Mouse (Mus musculus): ENCODE results near the gene Prpf18. TPM values are rescaled to one million over a fixed set of nuclear protein-coding genes. Genes with fewer than 3 reads are reported as not detected.

Prpf18 gene
- polyA plus RNA-seq, 1 experiment from 2014 or later: 28.3 TPM

- WGBS (ENCODE audit: insufficient replicate concordance): 80% methylated on average over 3 of the region's 3 CpGs
Observed at GRCm38 (mm10) chr2:4638189-4638588, 13.7 kb downstream of the Prpf18 start.

GRCm38 (mm10) chr2:4636656-4637055 is 15.3 kb downstream of the Prpf18 start:
- Histone ChIP-seq H3K27me3 (ENCODE audit: control insufficient read depth, insufficient read depth, low read depth, low read length) (no peaks in the 10 kb centered on the region), H3K9ac (ENCODE audit: low read depth, low read length) (no peak overlapping the region), H3K9me3 (replicated peaks; ENCODE audit: control insufficient read depth, low read length) (no peaks in the 10 kb centered on the region), H3K4me3 (ENCODE audit: low read depth, low read length) (no peak overlapping the region), H3K4me1 (ENCODE audit: control insufficient read depth, low read depth, low read length) (no peaks in the 10 kb centered on the region), H3K27ac (ENCODE audit: low read length) (no peak overlapping the region), H3K4me2 (ENCODE audit: low read depth, low read length) (no peak overlapping the region), H3K36me3 (ENCODE audit: control insufficient read depth, insufficient read depth) (peaks cover 52% of the 10 kb centered on the region)
- no peak for ATAC-seq (ENCODE audit: low read depth)
- WGBS (ENCODE audit: insufficient replicate concordance): 71% methylated on average over 7 of the region's 7 CpGs

More at GRCm38 (mm10) chr2:4638189-4638588, 13.7 kb downstream of the Prpf18 start:
- no peak for ATAC-seq (ENCODE audit: low read depth)
- Histone ChIP-seq H3K4me3 (ENCODE audit: low read depth, low read length) (no peak overlapping the region), H3K9me3 (replicated peaks; ENCODE audit: control insufficient read depth, low read length) (no peaks in the 10 kb centered on the region), H3K4me1 (ENCODE audit: control insufficient read depth, low read depth, low read length) (no peaks in the 10 kb centered on the region), H3K27ac (ENCODE audit: low read length) (no peak overlapping the region), H3K27me3 (ENCODE audit: control insufficient read depth, insufficient read depth, low read depth, low read length) (no peaks in the 10 kb centered on the region), H3K9ac (ENCODE audit: low read depth, low read length) (no peak overlapping the region), H3K4me2 (ENCODE audit: low read depth, low read length) (no peak overlapping the region), H3K36me3 (ENCODE audit: control insufficient read depth, insufficient read depth) (peaks cover 47% of the 10 kb centered on the region)

GRCm38 (mm10) chr2:4635804-4636203 is 16.1 kb downstream of the Prpf18 start:
- Histone ChIP-seq H3K4me2 (ENCODE audit: low read depth, low read length) (no peak overlapping the region), H3K27me3 (ENCODE audit: control insufficient read depth, insufficient read depth, low read depth, low read length) (no peaks in the 10 kb centered on the region), H3K36me3 (ENCODE audit: control insufficient read depth, insufficient read depth) (peaks cover 54% of the 10 kb centered on the region), H3K9ac (ENCODE audit: low read depth, low read length) (no peak overlapping the region), H3K9me3 (replicated peaks; ENCODE audit: control insufficient read depth, low read length) (no peaks in the 10 kb centered on the region), H3K4me3 (ENCODE audit: low read depth, low read length) (no peak overlapping the region), H3K4me1 (ENCODE audit: control insufficient read depth, low read depth, low read length) (no peaks in the 10 kb centered on the region), H3K27ac (ENCODE audit: low read length) (no peak overlapping the region)
- ATAC-seq (ENCODE audit: low read depth): no peak
- WGBS (ENCODE audit: insufficient replicate concordance): 83% methylated on average over 8 of the region's 8 CpGs

GRCm38 (mm10) chr2:4630197-4630835 is 21.6 kb downstream of the Prpf18 start:
- H3K4me2 ChIP-seq (ENCODE audit: low read depth, low read length): no peak overlapping the region
- 85% methylated on average over 10 of the region's 10 CpGs for WGBS (ENCODE audit: insufficient replicate concordance)
- ATAC-seq (ENCODE audit: low read depth): no peak
- no peaks in the 10 kb centered on the region for H3K4me1 ChIP-seq (ENCODE audit: control insufficient read depth, low read depth, low read length)
- no peak overlapping the region for H3K4me3 ChIP-seq (ENCODE audit: low read depth, low read length)
- H3K9ac ChIP-seq (ENCODE audit: low read depth, low read length): no peak overlapping the region
- no peak overlapping the region for H3K27ac ChIP-seq (ENCODE audit: low read length)
- no peaks in the 10 kb centered on the region for H3K9me3 ChIP-seq (replicated peaks; ENCODE audit: control insufficient read depth, low read length)
- peaks cover 32% of the 10 kb centered on the region for H3K36me3 ChIP-seq (ENCODE audit: control insufficient read depth, insufficient read depth)
- no peaks in the 10 kb centered on the region for H3K27me3 ChIP-seq (ENCODE audit: control insufficient read depth, insufficient read depth, low read depth, low read length)

DNA sequence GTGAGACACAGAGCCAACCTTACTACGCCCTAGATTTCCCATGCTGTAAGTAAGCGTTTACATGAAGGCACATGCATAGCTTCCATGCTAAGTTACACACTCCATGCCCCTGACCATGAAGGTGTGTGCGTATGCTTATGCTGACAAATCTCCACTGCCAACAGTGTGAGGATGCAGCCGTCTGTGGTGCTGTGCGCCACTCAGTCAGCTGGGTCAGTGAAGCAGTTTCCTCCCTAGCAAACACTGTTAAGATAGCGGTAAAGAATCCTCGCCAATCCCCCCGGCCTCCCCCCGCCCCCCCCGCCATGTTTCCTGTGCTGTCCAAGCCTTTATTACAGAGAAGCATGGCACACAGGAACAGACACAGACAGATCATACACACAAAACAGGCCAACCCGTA is 22.4 kb downstream of the Prpf18 start:
- WGBS (ENCODE audit: insufficient replicate concordance): 68% methylated on average over 11 of the region's 11 CpGs
- ATAC-seq (ENCODE audit: low read depth): 0 out of 2 replicates have a peak, but pooled peaks have one; percentile 19
- Histone ChIP-seq H3K9me3 (replicated peaks; ENCODE audit: control insufficient read depth, low read length) (no peaks in the 10 kb centered on the region), H3K27ac (ENCODE audit: low read length) (no peak overlapping the region), H3K4me2 (ENCODE audit: low read depth, low read length) (no peak overlapping the region), H3K4me1 (ENCODE audit: control insufficient read depth, low read depth, low read length) (no peaks in the 10 kb centered on the region), H3K9ac (ENCODE audit: low read depth, low read length) (no peak overlapping the region), H3K4me3 (ENCODE audit: low read depth, low read length) (no peak overlapping the region), H3K27me3 (ENCODE audit: control insufficient read depth, insufficient read depth, low read depth, low read length) (no peaks in the 10 kb centered on the region), H3K36me3 (ENCODE audit: control insufficient read depth, insufficient read depth) (peaks cover 25% of the 10 kb centered on the region)

DNA sequence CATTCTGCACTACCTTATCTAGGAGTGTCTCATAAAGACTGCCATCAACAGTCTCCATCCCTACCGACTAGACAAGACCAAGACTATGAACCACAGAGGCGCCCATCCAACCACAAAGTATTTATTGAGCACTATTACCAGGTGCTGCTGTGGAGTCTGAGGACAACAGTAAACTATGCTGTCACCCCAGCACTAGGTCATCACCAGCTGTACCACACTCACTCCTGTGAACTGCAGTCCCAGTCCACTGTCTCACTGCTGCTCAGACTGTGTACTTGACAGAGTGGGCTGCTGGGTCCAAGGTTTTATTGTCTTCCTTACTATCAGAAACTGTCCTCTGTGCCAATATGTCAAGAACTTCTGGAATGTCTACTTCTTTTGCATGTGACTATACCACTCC is 23.0 kb downstream of the Prpf18 start:
- Histone ChIP-seq H3K36me3 (ENCODE audit: control insufficient read depth, insufficient read depth) (peaks cover 28% of the 10 kb centered on the region), H3K9me3 (replicated peaks; ENCODE audit: control insufficient read depth, low read length) (no peaks in the 10 kb centered on the region), H3K4me1 (ENCODE audit: control insufficient read depth, low read depth, low read length) (no peaks in the 10 kb centered on the region), H3K27ac (ENCODE audit: low read length) (no peak overlapping the region), H3K4me2 (ENCODE audit: low read depth, low read length) (no peak overlapping the region), H3K4me3 (ENCODE audit: low read depth, low read length) (no peak overlapping the region), H3K9ac (ENCODE audit: low read depth, low read length) (no peak overlapping the region), H3K27me3 (ENCODE audit: control insufficient read depth, insufficient read depth, low read depth, low read length) (no peaks in the 10 kb centered on the region)
- 70% methylated on average over 2 of the region's 2 CpGs for WGBS (ENCODE audit: insufficient replicate concordance)
- ATAC-seq (ENCODE audit: low read depth): no peak

DNA sequence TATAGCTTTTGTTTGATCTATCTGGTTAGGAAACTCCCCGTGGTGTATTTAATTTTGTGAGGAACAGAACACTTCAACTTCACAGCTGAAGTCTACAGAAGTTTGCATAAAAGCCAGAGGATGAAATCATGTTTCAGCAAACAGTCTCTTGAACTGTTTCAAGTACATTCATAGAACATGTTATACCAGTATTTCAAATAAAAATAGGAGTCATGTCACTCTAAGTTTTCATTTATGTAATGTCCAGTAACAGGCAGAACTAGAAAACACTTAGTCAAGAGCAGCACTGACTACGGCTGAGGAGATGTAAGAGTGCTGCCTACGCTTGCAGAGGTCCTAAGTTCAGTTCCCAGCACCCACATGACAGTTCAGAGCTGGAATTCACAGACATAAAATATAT is 25.0 kb downstream of the Prpf18 start:
- Histone ChIP-seq H3K4me2 (ENCODE audit: low read depth, low read length) (no peak overlapping the region), H3K27me3 (ENCODE audit: control insufficient read depth, insufficient read depth, low read depth, low read length) (no peaks in the 10 kb centered on the region), H3K36me3 (ENCODE audit: control insufficient read depth, insufficient read depth) (peaks cover 24% of the 10 kb centered on the region), H3K4me1 (ENCODE audit: control insufficient read depth, low read depth, low read length) (no peaks in the 10 kb centered on the region), H3K27ac (ENCODE audit: low read length) (no peak overlapping the region), H3K9ac (ENCODE audit: low read depth, low read length) (no peak overlapping the region), H3K4me3 (ENCODE audit: low read depth, low read length) (no peak overlapping the region), H3K9me3 (replicated peaks; ENCODE audit: control insufficient read depth, low read length) (no peaks in the 10 kb centered on the region)
- ATAC-seq (ENCODE audit: low read depth): no peak
- WGBS (ENCODE audit: insufficient replicate concordance): 89% methylated on average over 3 of the region's 3 CpGs

- H3K27me3 ChIP-seq (ENCODE audit: control insufficient read depth, insufficient read depth, low read depth, low read length): no peaks in the 10 kb centered on the region
- H3K4me1 ChIP-seq (ENCODE audit: control insufficient read depth, low read depth, low read length): no peaks in the 10 kb centered on the region
- 82% methylated on average over 3 of the region's 3 CpGs for WGBS (ENCODE audit: insufficient replicate concordance)
- H3K4me2 ChIP-seq (ENCODE audit: low read depth, low read length): no peak overlapping the region
- H3K9me3 ChIP-seq (replicated peaks; ENCODE audit: control insufficient read depth, low read length): no peaks in the 10 kb centered on the region
- H3K9ac ChIP-seq (ENCODE audit: low read depth, low read length): no peak overlapping the region
- ATAC-seq (ENCODE audit: low read depth): no peak
- no peak overlapping the region for H3K27ac ChIP-seq (ENCODE audit: low read length)
- H3K4me3 ChIP-seq (ENCODE audit: low read depth, low read length): no peak overlapping the region
- peaks cover 19% of the 10 kb centered on the region for H3K36me3 ChIP-seq (ENCODE audit: control insufficient read depth, insufficient read depth)
Observed at GRCm38 (mm10) chr2:4621471-4621985, 30.4 kb downstream of the Prpf18 start.

DNA sequence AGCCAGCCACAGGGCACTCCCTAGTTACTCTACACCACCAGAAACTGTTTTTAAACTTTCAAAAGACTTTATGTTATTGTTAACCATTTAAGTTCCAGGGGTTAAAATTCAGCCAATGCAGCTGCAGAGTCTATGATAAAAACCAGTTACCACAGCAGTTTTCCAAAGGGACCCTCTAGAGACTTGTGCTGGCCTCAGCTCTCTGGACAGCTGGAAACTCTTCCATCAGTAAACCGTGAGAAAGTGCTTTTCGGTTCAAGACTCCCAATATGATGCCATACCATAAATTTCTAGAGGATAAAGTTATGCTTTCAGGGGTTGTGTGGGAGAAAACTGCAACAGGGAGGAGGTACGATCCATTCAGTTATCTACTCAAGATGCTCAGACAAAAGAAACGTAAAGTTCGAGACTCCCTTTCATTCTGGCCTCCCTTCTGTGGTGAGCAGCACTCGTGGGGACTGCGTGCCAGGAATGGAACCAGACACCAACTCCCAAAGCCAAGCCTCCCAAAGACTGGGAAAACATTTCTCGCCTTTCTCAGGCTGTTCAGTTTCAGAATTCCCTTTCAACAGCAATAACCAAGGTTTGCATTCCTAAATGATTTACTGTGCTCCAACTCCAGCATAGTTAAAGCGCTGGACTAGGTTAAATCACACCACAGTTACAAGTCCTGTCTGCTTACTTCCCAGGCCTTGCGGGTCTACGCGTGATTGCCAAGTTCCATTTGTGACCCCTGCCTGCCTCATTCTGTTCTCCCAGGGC is 31.1 kb downstream of the Prpf18 start:
- H3K9me3 ChIP-seq (replicated peaks; ENCODE audit: control insufficient read depth, low read length): no peaks in the 10 kb centered on the region
- H3K9ac ChIP-seq (ENCODE audit: low read depth, low read length): no peak overlapping the region
- no peak overlapping the region for H3K4me2 ChIP-seq (ENCODE audit: low read depth, low read length)
- no peaks in the 10 kb centered on the region for H3K4me1 ChIP-seq (ENCODE audit: control insufficient read depth, low read depth, low read length)
- no peak for ATAC-seq (ENCODE audit: low read depth)
- no peak overlapping the region for H3K27ac ChIP-seq (ENCODE audit: low read length)
- H3K4me3 ChIP-seq (ENCODE audit: low read depth, low read length): no peak overlapping the region
- no peaks in the 10 kb centered on the region for H3K27me3 ChIP-seq (ENCODE audit: control insufficient read depth, insufficient read depth, low read depth, low read length)
- peaks cover 15% of the 10 kb centered on the region for H3K36me3 ChIP-seq (ENCODE audit: control insufficient read depth, insufficient read depth)
- 84% methylated on average over 12 of the region's 12 CpGs for WGBS (ENCODE audit: insufficient replicate concordance)
